Mouse (Mus musculus): Measurements from ENCODE around the gene Gdf7. TPM values are rescaled to one million over a fixed set of nuclear protein-coding genes. Genes with fewer than 3 reads are reported as not detected.
A peak's percentile ranks its signal among the peaks of the same experiment; 100 is the strongest.

The Gdf7 gene
- total RNA-seq, 2 experiments from 2014 or later, result not detected

GRCm38 (mm10) chr12:8331489-8332173, 29.9 kb upstream of the Gdf7 start:
- no peak for ATAC-seq (replicated peaks; ENCODE audit: low FRiP score, poor library complexity, severe bottlenecking)

DNA sequence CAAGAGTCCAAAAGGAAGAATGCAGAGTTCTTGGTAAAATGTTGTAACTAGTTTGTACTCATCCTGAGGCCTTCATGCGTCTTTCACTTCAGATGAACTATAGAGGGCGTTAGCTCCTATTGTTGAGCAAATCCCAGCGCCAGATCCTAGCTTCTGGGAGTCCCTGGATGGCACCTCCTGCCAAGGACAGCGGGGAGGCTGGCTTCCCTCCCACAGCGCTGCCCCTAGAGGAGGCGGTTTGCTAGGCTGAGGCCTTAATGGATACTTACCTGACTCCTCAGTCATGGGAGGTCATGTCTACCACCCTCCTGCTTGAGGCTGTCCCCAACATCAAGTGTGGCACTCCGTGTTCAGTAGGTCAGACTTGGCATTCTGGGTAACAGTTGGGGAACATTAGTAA, 27.5 kb upstream of the Gdf7 start:
- ATAC-seq (replicated peaks; ENCODE audit: low FRiP score, poor library complexity, severe bottlenecking), result no peak

GRCm38 (mm10) chr12:8327675-8328053, 25.9 kb upstream of the Gdf7 start:
- no peak for ATAC-seq (replicated peaks; ENCODE audit: low FRiP score, poor library complexity, severe bottlenecking)

GRCm38 (mm10) chr12:8326825-8327674, 25.3 kb upstream of the Gdf7 start:
- ATAC-seq (replicated peaks; ENCODE audit: low FRiP score, poor library complexity, severe bottlenecking), result peak; percentile 65

- ATAC-seq (replicated peaks; ENCODE audit: low FRiP score, poor library complexity, severe bottlenecking), result no peak
Observed at GRCm38 (mm10) chr12:8325943-8326522, 24.3 kb upstream of the Gdf7 start.

DNA sequence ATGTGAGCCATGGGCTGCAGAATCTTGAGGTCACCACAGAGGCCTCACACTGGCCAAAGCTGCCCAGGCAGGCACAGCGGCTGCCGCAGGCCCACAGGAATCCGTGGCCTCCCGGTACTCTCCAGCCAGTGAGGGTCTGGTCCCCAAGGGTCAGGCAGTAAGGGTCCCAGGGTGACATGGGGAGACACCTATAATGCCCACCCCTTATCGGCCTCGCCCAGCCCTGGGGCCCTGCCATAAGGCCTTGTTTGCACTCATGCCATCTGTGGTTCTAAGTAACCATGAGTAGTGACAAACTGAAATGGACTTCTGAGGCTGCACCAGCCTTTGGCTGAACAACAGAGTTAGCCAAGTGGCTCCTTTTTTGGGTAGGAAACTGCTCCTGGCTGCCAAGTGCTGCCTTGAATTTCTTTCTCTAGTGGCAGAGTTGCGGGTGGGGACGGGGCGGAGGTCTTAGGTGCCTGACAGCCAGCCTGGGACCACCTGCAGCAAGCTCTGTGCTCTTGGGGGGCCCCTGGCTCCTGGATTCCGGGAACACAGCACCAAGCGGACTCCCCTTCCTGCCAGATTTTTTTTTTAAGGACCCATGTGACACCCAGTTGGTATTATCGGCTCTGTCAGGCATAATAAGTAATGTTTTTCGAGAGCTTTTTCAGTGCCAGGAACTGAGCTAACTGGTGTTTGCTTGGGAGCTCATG, 23.6 kb upstream of the Gdf7 start:
- ATAC-seq (replicated peaks; ENCODE audit: low FRiP score, poor library complexity, severe bottlenecking), result no peak

GRCm38 (mm10) chr12:8324086-8324485, 22.3 kb upstream of the Gdf7 start:
- no peak for ATAC-seq (replicated peaks; ENCODE audit: low FRiP score, poor library complexity, severe bottlenecking)

DNA sequence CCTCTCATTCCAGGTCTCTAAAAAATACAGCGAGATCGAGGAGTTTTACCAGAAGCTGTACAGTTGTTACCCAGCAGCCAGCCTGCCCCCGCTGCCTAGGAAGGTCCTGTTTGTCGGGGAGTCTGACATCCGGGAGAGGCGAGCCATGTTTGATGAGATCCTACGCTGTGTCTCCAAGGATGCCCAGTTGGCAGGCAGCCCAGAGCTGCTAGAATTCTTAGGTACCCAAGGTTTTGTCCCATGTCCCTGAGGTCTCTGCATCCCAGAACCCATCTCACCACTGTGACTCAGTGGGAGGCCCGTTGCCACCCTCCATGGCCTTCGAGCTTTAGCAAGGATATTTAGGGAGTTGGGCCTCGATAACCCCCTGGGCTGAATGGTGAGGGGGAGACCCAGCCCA, 19.8 kb upstream of the Gdf7 start:
- ATAC-seq (replicated peaks; ENCODE audit: low FRiP score, poor library complexity, severe bottlenecking), result no peak

GRCm38 (mm10) chr12:8320084-8320713, 18.4 kb upstream of the Gdf7 start:
- 0 out of 2 replicates have a peak, but pooled peaks have one; percentile 53 for ATAC-seq (replicated peaks; ENCODE audit: low FRiP score, poor library complexity, severe bottlenecking)

DNA sequence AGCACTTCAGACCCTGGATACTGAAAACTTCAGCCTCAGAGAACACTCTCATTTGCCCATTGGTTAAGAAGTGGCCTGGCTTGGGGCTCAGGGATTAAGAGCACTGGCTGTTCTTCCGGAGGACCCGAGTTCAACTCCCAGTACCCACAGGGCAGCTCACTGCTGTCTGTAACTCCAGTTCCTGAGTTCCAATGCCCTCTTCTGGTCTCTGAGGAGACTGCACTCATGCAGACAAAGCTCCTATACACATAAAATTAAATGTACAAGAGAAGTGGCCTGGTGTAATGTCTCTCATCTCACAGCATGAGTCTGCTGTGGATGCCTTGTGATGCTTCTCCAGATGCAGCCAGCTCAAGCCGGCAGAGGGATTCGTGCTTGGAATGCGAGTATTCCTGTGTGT, 14.8 kb upstream of the Gdf7 start:
- ATAC-seq (replicated peaks; ENCODE audit: low FRiP score, poor library complexity, severe bottlenecking), result no peak

GRCm38 (mm10) chr12:8313773-8314172, 12.0 kb upstream of the Gdf7 start:
- no peak for ATAC-seq (replicated peaks; ENCODE audit: low FRiP score, poor library complexity, severe bottlenecking)

GRCm38 (mm10) chr12:8313270-8313771, 11.6 kb upstream of the Gdf7 start, which contains the start of gene Hs1bp3:
TSS of gene Hs1bp3 (plus strand) at chr12:8313432.
- ATAC-seq (replicated peaks; ENCODE audit: low FRiP score, poor library complexity, severe bottlenecking), result peak; percentile 88

DNA sequence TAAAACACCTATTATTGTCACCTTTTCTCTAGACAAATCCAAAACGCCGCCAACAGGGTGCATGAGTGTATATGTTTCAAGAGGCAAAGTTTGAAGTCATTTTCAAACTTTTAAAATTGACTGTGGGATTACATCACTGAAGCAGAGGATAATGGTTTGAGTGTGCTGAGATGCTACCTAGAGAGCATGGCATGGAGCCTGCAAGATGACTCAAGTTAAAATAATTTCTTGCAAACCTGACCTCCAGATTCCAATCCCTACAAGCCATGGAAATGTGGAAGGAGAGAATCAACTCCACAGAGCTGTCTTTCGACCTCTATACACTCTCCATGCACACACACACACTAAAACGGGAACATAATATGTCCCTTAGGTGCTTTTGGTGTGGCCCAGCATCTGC, 10.5 kb upstream of the Gdf7 start:
- no peak for ATAC-seq (replicated peaks; ENCODE audit: low FRiP score, poor library complexity, severe bottlenecking)

DNA sequence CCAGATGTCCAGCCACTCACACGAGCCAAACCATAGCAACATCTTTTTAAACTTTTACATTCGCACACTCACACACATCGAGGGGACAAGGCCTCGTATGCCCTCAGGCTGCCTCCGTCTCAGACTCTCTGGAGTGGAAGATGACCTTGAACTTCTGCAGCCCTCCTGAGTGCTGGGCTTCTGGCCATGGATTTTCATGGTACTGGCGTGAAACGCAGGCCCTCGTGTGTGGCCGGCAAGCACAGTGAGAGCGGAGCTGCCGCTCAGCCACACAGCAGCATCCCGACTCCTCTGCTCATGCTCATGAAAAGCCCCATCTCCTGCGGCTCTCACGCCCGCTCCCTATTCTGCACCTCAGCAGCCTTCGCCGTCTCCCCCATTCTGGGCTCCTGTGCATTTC, 9.2 kb upstream of the Gdf7 start:
- no peak for ATAC-seq (replicated peaks; ENCODE audit: low FRiP score, poor library complexity, severe bottlenecking)

- ATAC-seq (replicated peaks; ENCODE audit: low FRiP score, poor library complexity, severe bottlenecking), result 0 out of 2 replicates have a peak, but pooled peaks have one; percentile 28
Observed at GRCm38 (mm10) chr12:8306910-8307309, 5.2 kb upstream of the Gdf7 start.

DNA sequence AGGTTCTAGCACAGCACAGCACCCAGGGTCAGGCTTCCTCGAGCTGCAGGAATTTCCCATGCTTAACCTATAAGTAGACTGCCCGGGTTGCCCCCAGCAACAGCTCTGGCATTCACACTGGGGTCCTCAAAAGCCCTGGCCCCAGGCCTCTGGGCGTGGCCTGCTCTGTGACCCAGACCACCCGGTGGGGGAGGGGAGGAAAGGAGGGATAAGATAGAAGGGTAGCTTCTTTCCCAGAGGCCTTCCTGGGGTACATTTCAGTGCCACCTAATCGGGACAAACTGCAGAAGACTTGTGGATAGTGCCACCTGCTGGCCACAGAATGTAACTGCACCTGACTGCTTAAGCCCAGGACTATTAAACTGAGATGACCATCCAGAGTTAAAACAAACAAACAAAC, 4.7 kb upstream of the Gdf7 start:
- ATAC-seq (replicated peaks; ENCODE audit: low FRiP score, poor library complexity, severe bottlenecking), result peak; percentile 76

- ATAC-seq (replicated peaks; ENCODE audit: low FRiP score, poor library complexity, severe bottlenecking), result no peak
Observed at GRCm38 (mm10) chr12:8305258-8305657, 3.5 kb upstream of the Gdf7 start.

GRCm38 (mm10) chr12:8301011-8301814, 541 bp downstream of the Gdf7 start:
- ATAC-seq (replicated peaks; ENCODE audit: low FRiP score, poor library complexity, severe bottlenecking), result no peak

- no peak for ATAC-seq (replicated peaks; ENCODE audit: low FRiP score, poor library complexity, severe bottlenecking)
Observed at GRCm38 (mm10) chr12:8300521-8300920, 1.2 kb downstream of the Gdf7 start.
